Mouse (Mus musculus): ENCODE results near the gene Casp7.
"Not testable (repeated sequence)": the region's sequence is repeated elsewhere in the genome, so short reads cannot be mapped to it uniquely, and the experiment has no call there.

Casp7 gene

GRCm38 (mm10) chr19:56396669-56397621 is at the start of gene Casp7:
TSS of gene Casp7 (plus strand) at chr19:56397129.
- DNase-seq (ENCODE audit: low spot score in 2 of 2), result peak; percentile 42

GRCm38 (mm10) chr19:56349295-56349694 is 47.6 kb upstream of the Casp7 start:
- DNase-seq (ENCODE audit: low spot score in 2 of 2), result no peak

GRCm38 (mm10) chr19:56353689-56354088 is 43.2 kb upstream of the Casp7 start:
- no peak for DNase-seq (ENCODE audit: low spot score in 2 of 2)

GRCm38 (mm10) chr19:56355201-56355600 is 41.7 kb upstream of the Casp7 start:
- no peak for DNase-seq (ENCODE audit: low spot score in 2 of 2)

GRCm38 (mm10) chr19:56356480-56357373 is 40.2 kb upstream of the Casp7 start:
- DNase-seq (ENCODE audit: low spot score in 2 of 2), result peak; percentile 78 to 85

GRCm38 (mm10) chr19:56357374-56357708 is 39.6 kb upstream of the Casp7 start:
- DNase-seq (ENCODE audit: low spot score in 2 of 2), result not testable (repeated sequence)

- DNase-seq (ENCODE audit: low spot score in 2 of 2), result no peak
These were observed 38.0 kb upstream of the Casp7 start for GRCm38 (mm10) chr19:56358890-56359289.

- DNase-seq (ENCODE audit: low spot score in 2 of 2), result no peak
These were observed 33.0 kb upstream of the Casp7 start for GRCm38 (mm10) chr19:56363721-56364460.

- DNase-seq (ENCODE audit: low spot score in 2 of 2), result no peak
These were observed 32.4 kb upstream of the Casp7 start for GRCm38 (mm10) chr19:56364563-56364962.

GRCm38 (mm10) chr19:56366168-56366567 is 30.8 kb upstream of the Casp7 start:
- no peak for DNase-seq (ENCODE audit: low spot score in 2 of 2)

GRCm38 (mm10) chr19:56366625-56367024 is 30.3 kb upstream of the Casp7 start:
- no peak for DNase-seq (ENCODE audit: low spot score in 2 of 2)

GRCm38 (mm10) chr19:56367778-56368177 is 29.2 kb upstream of the Casp7 start:
- DNase-seq (ENCODE audit: low spot score in 2 of 2), result peak in 1 of 2 experiments; percentile 32

- no peak for DNase-seq (ENCODE audit: low spot score in 2 of 2)
These were observed 28.0 kb upstream of the Casp7 start for GRCm38 (mm10) chr19:56368912-56369311.

GRCm38 (mm10) chr19:56370389-56371150 is 26.4 kb upstream of the Casp7 start:
- DNase-seq (ENCODE audit: low spot score in 2 of 2), result no peak

- no peak for DNase-seq (ENCODE audit: low spot score in 2 of 2)
These were observed 24.7 kb upstream of the Casp7 start for GRCm38 (mm10) chr19:56372226-56372625.

- DNase-seq (ENCODE audit: low spot score in 2 of 2), result no peak
These were observed 23.7 kb upstream of the Casp7 start for GRCm38 (mm10) chr19:56373246-56373645.

GRCm38 (mm10) chr19:56374011-56374410 is 22.9 kb upstream of the Casp7 start:
- no peak for DNase-seq (ENCODE audit: low spot score in 2 of 2)

GRCm38 (mm10) chr19:56378007-56378406 is 18.9 kb upstream of the Casp7 start:
- no peak for DNase-seq (ENCODE audit: low spot score in 2 of 2)

- no peak for DNase-seq (ENCODE audit: low spot score in 2 of 2)
These were observed 18.3 kb upstream of the Casp7 start for GRCm38 (mm10) chr19:56378554-56379172.

- no peak for DNase-seq (ENCODE audit: low spot score in 2 of 2)
These were observed 16.6 kb upstream of the Casp7 start for GRCm38 (mm10) chr19:56380341-56380740.

GRCm38 (mm10) chr19:56381407-56381806 is 15.5 kb upstream of the Casp7 start:
- no peak for DNase-seq (ENCODE audit: low spot score in 2 of 2)
